Mouse (Mus musculus): ENCODE data around the gene Hspa1a.
"Not testable (repeated sequence)": the region's sequence is repeated elsewhere in the genome, so short reads cannot be mapped to it uniquely, and the experiment has no call there.

GRCm38 (mm10) chr17:34969822-34970221 lies 2.1 kb downstream of the Hspa1a start, which contains the start of gene Gm20481:
- not testable (repeated sequence) for TF ChIP-seq POLR2A (IDR thresholded peaks at IDR 0.05; ENCODE audit: borderline replicate concordance, control insufficient read depth, low read depth, low read length); CTCF (IDR thresholded peaks at IDR 0.05; ENCODE audit: control insufficient read depth, insufficient read depth, low read length)

Measured in bone marrow, adult 2 months (tissue).